Mouse (Mus musculus) bone marrow, adult 2 months (tissue): ENCODE measurements around the gene Cfdp1. TPM values are rescaled to one million over a fixed set of nuclear protein-coding genes. Genes with fewer than 3 reads are reported as not detected.

Experiments
- H3K27ac ChIP-seq: fragments of 200-500 bp; 2 replicates; pipeline ENCODE4 v1.5.1; 2012; ENCODE audit warnings: low read depth, mild to moderate bottlenecking, control low read depth, inconsistent platforms, low read length; ENCODE audit not compliant: control insufficient read depth, poor library complexity, insufficient read depth
- H3K4me1 ChIP-seq: fragments of 200-500 bp; 2 replicates; pipeline ENCODE4 v1.6.1; 2011; ENCODE audit warnings: low read length; ENCODE audit not compliant: control insufficient read depth, insufficient read depth
- H3K4me3 ChIP-seq: fragments of 200-500 bp; replicated peaks from 2 replicates; pipeline ENCODE3; 2011; ENCODE audit warnings: mild to moderate bottlenecking, low read depth, low read length, control low read depth; ENCODE audit not compliant: control insufficient read depth
- CTCF ChIP-seq: fragments of 200-500 bp; IDR thresholded peaks from 2 replicates; pipeline ENCODE4 v1.5.1; 2011; ENCODE audit warnings: low read length, control low read depth; ENCODE audit not compliant: control insufficient read depth, insufficient read depth
- POLR2A ChIP-seq: fragments of 200-500 bp; IDR thresholded peaks from 2 replicates; pipeline ENCODE4 v1.6.1; 2011; ENCODE audit warnings: low read depth, mild to moderate bottlenecking, control low read depth, low read length, borderline replicate concordance; ENCODE audit not compliant: control insufficient read depth
- WGBS: fragments of 180-500 bp; shearing (Covaris S2); methylation state at CpG from one replicate; pipeline ENCODE4 v1.1.7; 2018; 5-methylcytosine and 5-hydroxymethylcytosine counted together
- polyA plus RNA-seq: library from polyadenylated mRNA; stranded (reverse); fragments of >200 nt; gene quantifications from 2 replicates; pipeline ENCODE4 v1.2.4, GENCODE M21; 2011; ENCODE audit warnings: low replicate concordance; ENCODE audit not compliant: missing spikeins, insufficient read depth, insufficient read length

Gene Cfdp1
- polyA plus RNA-seq, 1 experiment: 116 TPM

- Histone ChIP-seq H3K4me1 (no peaks in the 10 kb centered on the region), H3K27ac (no peak overlapping the region), H3K4me3 (no peak overlapping the region)
- TF ChIP-seq POLR2A (no peak), CTCF (no peak)
- 70% methylated on average over 8 of the region's 8 CpGs for WGBS
Observed at GRCm38 (mm10) chr8:111740994-111741393, 113.1 kb downstream of the Cfdp1 start.

- TF ChIP-seq POLR2A: no peak
- TF ChIP-seq CTCF: no peak
- H3K4me1 ChIP-seq: no peaks in the 10 kb centered on the region
- H3K4me3 ChIP-seq: no peak overlapping the region
- H3K27ac ChIP-seq: no peak overlapping the region
- WGBS: 76% methylated on average over 7 of the region's 7 CpGs
Observed at GRCm38 (mm10) chr8:111740301-111740711, 113.8 kb downstream of the Cfdp1 start.

GRCm38 (mm10) chr8:111739604-111740003 is 114.5 kb downstream of the Cfdp1 start:
- Histone ChIP-seq H3K4me3 (no peak overlapping the region), H3K4me1 (no peaks in the 10 kb centered on the region), H3K27ac (no peak overlapping the region)
- TF ChIP-seq CTCF: no peak
- no peak for TF ChIP-seq POLR2A
- 34% methylated on average over 7 of the region's 7 CpGs for WGBS

GRCm38 (mm10) chr8:111738867-111739266 is 115.2 kb downstream of the Cfdp1 start:
- no peaks in the 10 kb centered on the region for H3K4me1 ChIP-seq
- 53% methylated on average over 6 of the region's 6 CpGs for WGBS

GRCm38 (mm10) chr8:111736321-111736720 is 117.8 kb downstream of the Cfdp1 start:
- 65% methylated on average over 7 of the region's 7 CpGs for WGBS
- no peak overlapping the region for H3K4me3 ChIP-seq
- TF ChIP-seq POLR2A: no peak
- TF ChIP-seq CTCF: no peak
- H3K4me1 ChIP-seq: no peaks in the 10 kb centered on the region
- H3K27ac ChIP-seq: no peak overlapping the region

More at GRCm38 (mm10) chr8:111738867-111739266, 115.2 kb downstream of the Cfdp1 start:
- no peak overlapping the region for H3K27ac ChIP-seq
- H3K4me3 ChIP-seq: no peak overlapping the region
- TF ChIP-seq CTCF: no peak
- no peak for TF ChIP-seq POLR2A

GRCm38 (mm10) chr8:111735791-111736190 is 118.3 kb downstream of the Cfdp1 start:
- Histone ChIP-seq H3K4me3 (no peak overlapping the region), H3K4me1 (no peaks in the 10 kb centered on the region), H3K27ac (no peak overlapping the region)
- WGBS: 66% methylated on average over 4 of the region's 4 CpGs
- TF ChIP-seq CTCF (no peak), POLR2A (no peak)

- Histone ChIP-seq H3K4me3 (no peak overlapping the region), H3K27ac (no peak overlapping the region), H3K4me1 (no peaks in the 10 kb centered on the region)
- TF ChIP-seq CTCF: no peak
- no peak for TF ChIP-seq POLR2A
- 43% methylated on average over 8 of the region's 8 CpGs for WGBS
Observed at GRCm38 (mm10) chr8:111735335-111735761, 118.7 kb downstream of the Cfdp1 start.

GRCm38 (mm10) chr8:111734244-111734960 is 119.7 kb downstream of the Cfdp1 start:
- no peak overlapping the region for H3K4me3 ChIP-seq
- TF ChIP-seq CTCF (no peak), POLR2A (no peak)
- no peaks in the 10 kb centered on the region for H3K4me1 ChIP-seq
- 59% methylated on average over 6 of the region's 6 CpGs for WGBS
- H3K27ac ChIP-seq: no peak overlapping the region

GRCm38 (mm10) chr8:111733581-111734243 is 120.4 kb downstream of the Cfdp1 start:
- H3K27ac ChIP-seq: no peak overlapping the region
- H3K4me1 ChIP-seq: no peaks in the 10 kb centered on the region
- 31% methylated on average over 5 of the region's 5 CpGs for WGBS
- no peak overlapping the region for H3K4me3 ChIP-seq
- no peak for TF ChIP-seq POLR2A
- TF ChIP-seq CTCF: no peak
